Mouse (Mus musculus): ENCODE measurements around the gene Dnajc16. TPM values are rescaled to one million over a fixed set of nuclear protein-coding genes. Genes with fewer than 3 reads are reported as not detected.

Dnajc16 gene
- polyA plus RNA-seq, 1 experiment from 2014 or later: 6.9 TPM

GRCm38 (mm10) chr4:141794152-141794535 lies 3.4 kb upstream of the Dnajc16 start:
- Histone ChIP-seq H3K9ac (replicated peaks) (peak overlapping the region; percentile 79), H3K36me3 (peaks cover 19% of the 10 kb centered on the region), H3K4me3 (replicated peaks) (peak overlapping the region; percentile 76), H3K27ac (peak overlapping the region; percentile 93), H3K4me2 (replicated peaks) (peak overlapping the region; percentile 66), H3K4me1 (replicated peaks) (peaks cover 39% of the 10 kb centered on the region), H3K27me3 (no peaks in the 10 kb centered on the region), H3K9me3 (no peaks in the 10 kb centered on the region)
- ATAC-seq: no peak
- WGBS: 16% methylated on average over 5 of the region's 5 CpGs

DNA sequence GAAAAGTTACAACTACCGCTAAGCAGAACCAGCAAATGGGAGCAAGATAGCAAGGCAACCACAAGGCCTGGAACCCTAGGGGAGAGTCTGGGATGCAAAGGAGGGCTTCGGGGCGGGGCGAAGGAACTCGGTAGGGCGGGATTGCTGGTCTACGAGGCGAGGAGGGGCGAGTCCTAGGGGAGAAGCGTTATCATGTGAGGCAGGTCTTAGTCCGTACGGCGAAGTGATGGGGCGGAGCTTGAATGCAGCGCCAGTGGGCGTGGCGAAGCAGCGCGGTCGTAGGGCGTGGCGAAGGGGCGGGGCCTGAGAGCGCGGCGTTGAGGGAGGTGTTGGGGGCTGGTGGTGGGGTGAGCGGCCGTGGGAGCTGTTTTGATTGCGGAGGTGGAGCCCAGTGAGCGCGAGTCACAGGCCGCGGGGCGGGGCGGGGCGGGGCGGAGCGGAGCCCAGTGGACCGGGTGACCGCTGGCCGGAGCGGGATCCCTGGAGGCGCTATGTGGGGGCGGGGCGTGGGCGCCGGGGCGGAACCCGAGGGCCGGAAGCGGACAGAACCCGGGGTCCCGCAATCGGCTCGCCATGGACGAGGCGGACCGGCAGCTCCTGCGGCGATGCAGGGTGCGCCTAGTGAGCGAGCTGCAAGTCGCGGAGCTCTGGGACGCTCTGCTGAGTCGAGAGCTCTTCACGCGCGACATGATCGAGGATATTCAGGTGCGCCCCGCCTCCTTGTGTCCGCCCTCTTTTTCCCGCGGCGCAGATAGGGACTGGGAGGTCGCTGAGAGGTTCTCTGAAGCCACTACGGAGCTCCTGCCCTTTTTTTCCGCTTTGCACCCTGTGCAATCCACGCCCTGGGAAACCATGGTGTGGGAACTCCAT lies 2.8 kb upstream of the Dnajc16 start, which contains the start of gene Casp9:
TSS of gene Casp9 (plus strand) at position 331 of the 870 bp plus-strand sequence.
- under 1% methylated on average over 70 of the region's 80 CpGs for WGBS
- H3K27me3 ChIP-seq: no peaks in the 10 kb centered on the region
- peak within 1 kb of the TSS; percentile 66 for H3K4me2 ChIP-seq (replicated peaks)
- peak; percentile 69 for ATAC-seq
- no peaks in the 10 kb centered on the region for H3K9me3 ChIP-seq
- H3K4me1 ChIP-seq (replicated peaks): peaks cover 39% of the 10 kb centered on the region
- H3K4me3 ChIP-seq (replicated peaks): peak within 1 kb of the TSS; percentile 76
- peak within 1 kb of the TSS; percentile 79 for H3K9ac ChIP-seq (replicated peaks)
- H3K36me3 ChIP-seq: peaks cover 19% of the 10 kb centered on the region
- H3K27ac ChIP-seq: peak within 1 kb of the TSS; percentile 93

- peak overlapping the region; percentile 76 for H3K4me3 ChIP-seq (replicated peaks)
- H3K4me1 ChIP-seq (replicated peaks): peaks cover 39% of the 10 kb centered on the region
- H3K9ac ChIP-seq (replicated peaks): peak overlapping the region; percentile 79; the same call in 1 of the 2 replicates
- no peaks in the 10 kb centered on the region for H3K9me3 ChIP-seq
- peak overlapping the region; percentile 66 for H3K4me2 ChIP-seq (replicated peaks)
- H3K27me3 ChIP-seq: no peaks in the 10 kb centered on the region
- peak overlapping the region; percentile 93 for H3K27ac ChIP-seq
- ATAC-seq: no peak
- 11% methylated on average over 10 of the region's 10 CpGs for WGBS
- peaks cover 15% of the 10 kb centered on the region for H3K36me3 ChIP-seq
Observed at GRCm38 (mm10) chr4:141792554-141793281, 2.0 kb upstream of the Dnajc16 start.

GRCm38 (mm10) chr4:141791951-141792350 lies 1.2 kb upstream of the Dnajc16 start:
- Histone ChIP-seq H3K27me3 (no peaks in the 10 kb centered on the region), H3K4me1 (replicated peaks) (peaks cover 39% of the 10 kb centered on the region), H3K9me3 (no peaks in the 10 kb centered on the region), H3K36me3 (peaks cover 15% of the 10 kb centered on the region), H3K27ac (no peak overlapping the region), H3K9ac (replicated peaks) (no peak overlapping the region), H3K4me3 (replicated peaks) (no peak overlapping the region), H3K4me2 (replicated peaks) (no peak overlapping the region)
- no peak for ATAC-seq
- 85% methylated on average over 8 of the region's 8 CpGs for WGBS

DNA sequence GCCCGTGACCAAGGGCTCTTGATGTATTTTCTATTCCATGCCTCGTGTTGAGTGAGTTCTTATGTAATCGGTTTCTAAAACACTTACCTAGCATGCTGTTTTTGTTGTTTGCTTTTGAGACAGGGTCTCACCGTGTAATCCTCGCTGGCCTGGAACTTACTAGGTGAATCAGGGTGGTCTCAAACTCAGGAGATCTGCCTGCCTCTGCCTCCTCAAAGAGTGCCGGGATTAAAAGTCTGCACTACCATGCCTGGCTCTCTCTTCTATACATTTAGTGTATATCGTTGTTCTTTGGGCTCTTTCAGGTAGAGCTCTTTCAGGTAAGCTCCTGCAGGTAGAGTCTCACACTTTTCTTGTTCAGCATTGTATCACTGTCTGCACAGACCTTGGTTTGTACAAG lies 755 bp upstream of the Dnajc16 start:
- 0 out of 2 replicates have a peak overlapping the region, but pooled peaks have one; percentile 55 for H3K27ac ChIP-seq
- no peak overlapping the region for H3K4me2 ChIP-seq (replicated peaks)
- 93% methylated on average over 7 of the region's 7 CpGs for WGBS
- H3K36me3 ChIP-seq: peaks cover 17% of the 10 kb centered on the region
- ATAC-seq: no peak
- H3K4me3 ChIP-seq (replicated peaks): no peak overlapping the region
- H3K9ac ChIP-seq (replicated peaks): no peak overlapping the region
- H3K27me3 ChIP-seq: no peaks in the 10 kb centered on the region
- peaks cover 37% of the 10 kb centered on the region for H3K4me1 ChIP-seq (replicated peaks)
- no peaks in the 10 kb centered on the region for H3K9me3 ChIP-seq

DNA sequence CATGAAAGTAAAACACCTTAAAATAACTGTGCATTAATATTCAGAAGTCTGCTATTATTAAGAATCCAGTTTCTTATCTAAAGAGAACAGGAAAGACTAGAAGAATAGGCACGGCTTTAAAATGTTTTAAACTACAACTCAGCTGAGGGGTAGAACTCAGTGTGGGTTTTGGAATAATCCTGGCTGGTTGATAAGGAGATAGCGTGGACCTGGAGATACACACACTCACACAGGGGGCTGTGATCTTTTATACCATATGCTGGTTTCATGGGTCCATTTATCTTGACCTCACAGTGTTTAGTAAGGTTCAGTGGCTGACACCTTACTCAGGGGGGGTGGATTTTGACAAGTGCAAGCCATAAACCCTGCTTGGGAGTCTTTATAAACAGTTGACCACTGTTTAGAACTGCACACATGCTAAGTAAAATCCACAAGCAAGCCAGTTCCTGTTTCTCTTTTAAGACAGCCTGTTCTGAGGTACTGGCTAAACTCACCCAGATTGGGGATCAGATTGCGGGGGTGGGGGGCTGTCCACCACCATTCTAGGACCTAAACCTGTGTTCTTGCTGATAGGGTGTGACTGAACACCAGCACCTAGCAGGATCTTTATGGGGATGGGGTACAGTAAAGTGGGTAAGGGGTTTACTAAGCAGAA lies 1.0 kb downstream of the Dnajc16 start:
- Histone ChIP-seq H3K36me3 (peaks cover 32% of the 10 kb centered on the region), H3K27me3 (no peaks in the 10 kb centered on the region), H3K4me1 (replicated peaks) (peaks cover 21% of the 10 kb centered on the region), H3K4me3 (replicated peaks) (peak overlapping the region; percentile 89), H3K4me2 (replicated peaks) (peak overlapping the region; percentile 84), H3K9me3 (no peaks in the 10 kb centered on the region), H3K27ac (peak overlapping the region; percentile 81; the same call in 1 of the 2 replicates), H3K9ac (replicated peaks) (peak overlapping the region; percentile 95)
- 50% methylated on average over 3 of the region's 3 CpGs for WGBS
- no peak for ATAC-seq

DNA sequence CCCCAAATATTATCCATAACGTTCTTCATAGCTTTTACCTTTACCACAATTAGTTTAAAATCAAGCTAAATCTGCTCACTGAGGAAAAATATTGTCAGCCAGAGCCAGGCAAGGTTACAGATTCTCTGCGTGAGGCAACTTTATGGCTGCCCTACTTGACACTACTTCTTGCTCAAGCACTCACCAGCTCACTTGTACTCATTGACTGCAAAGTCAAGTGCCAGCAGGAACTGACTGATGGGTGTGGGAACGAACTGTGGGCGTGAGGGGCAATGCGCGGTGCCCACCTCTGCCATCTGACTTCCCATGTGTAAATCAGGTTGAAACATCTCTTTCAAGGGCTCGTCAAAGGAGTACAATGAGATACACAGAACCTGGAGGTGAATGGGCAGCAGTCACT lies 3.3 kb downstream of the Dnajc16 start:
- Histone ChIP-seq H3K27ac (no peak overlapping the region), H3K4me2 (replicated peaks) (no peak overlapping the region), H3K4me1 (replicated peaks) (peaks cover 11% of the 10 kb centered on the region), H3K9ac (replicated peaks) (no peak overlapping the region), H3K4me3 (replicated peaks) (no peak overlapping the region), H3K9me3 (no peaks in the 10 kb centered on the region), H3K27me3 (no peaks in the 10 kb centered on the region), H3K36me3 (peaks cover 54% of the 10 kb centered on the region)
- no peak for ATAC-seq
- 95% methylated on average over 7 of the region's 7 CpGs for WGBS

GRCm38 (mm10) chr4:141787046-141787445 lies 3.7 kb downstream of the Dnajc16 start:
- no peak overlapping the region for H3K9ac ChIP-seq (replicated peaks)
- H3K9me3 ChIP-seq: no peaks in the 10 kb centered on the region
- peaks cover 58% of the 10 kb centered on the region for H3K36me3 ChIP-seq
- no peak overlapping the region for H3K4me3 ChIP-seq (replicated peaks)
- H3K27ac ChIP-seq: no peak overlapping the region
- no peak for ATAC-seq
- no peaks in the 10 kb centered on the region for H3K27me3 ChIP-seq
- H3K4me2 ChIP-seq (replicated peaks): no peak overlapping the region
- WGBS: 87% methylated on average over 6 of the region's 6 CpGs
- H3K4me1 ChIP-seq (replicated peaks): peaks cover 11% of the 10 kb centered on the region

DNA sequence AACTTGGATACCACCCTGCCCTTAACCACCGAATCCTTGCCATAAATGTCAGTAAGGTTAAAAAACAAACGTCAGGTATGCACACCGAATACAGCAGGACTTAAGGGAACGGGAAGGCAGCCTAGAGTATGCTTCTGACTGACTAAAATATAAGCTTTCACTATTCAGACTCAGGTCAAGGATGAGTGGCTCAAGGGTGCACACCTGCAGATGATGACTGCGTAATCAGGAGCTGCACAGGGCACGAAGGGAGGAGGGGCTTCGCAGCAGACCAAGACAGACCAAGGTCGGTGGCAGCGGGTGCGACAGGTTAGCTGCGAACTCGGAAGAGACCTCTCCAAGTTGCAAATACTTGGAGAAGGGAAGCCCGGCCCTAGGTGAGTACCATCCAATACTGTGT lies 4.6 kb downstream of the Dnajc16 start:
- H3K9me3 ChIP-seq: no peaks in the 10 kb centered on the region
- H3K4me2 ChIP-seq (replicated peaks): no peak overlapping the region
- H3K36me3 ChIP-seq: peaks cover 67% of the 10 kb centered on the region
- H3K27me3 ChIP-seq: no peaks in the 10 kb centered on the region
- no peak for ATAC-seq
- 93% methylated on average over 13 of the region's 13 CpGs for WGBS
- H3K4me3 ChIP-seq (replicated peaks): no peak overlapping the region
- peaks cover 9% of the 10 kb centered on the region for H3K4me1 ChIP-seq (replicated peaks)
- H3K27ac ChIP-seq: no peak overlapping the region
- H3K9ac ChIP-seq (replicated peaks): no peak overlapping the region

DNA sequence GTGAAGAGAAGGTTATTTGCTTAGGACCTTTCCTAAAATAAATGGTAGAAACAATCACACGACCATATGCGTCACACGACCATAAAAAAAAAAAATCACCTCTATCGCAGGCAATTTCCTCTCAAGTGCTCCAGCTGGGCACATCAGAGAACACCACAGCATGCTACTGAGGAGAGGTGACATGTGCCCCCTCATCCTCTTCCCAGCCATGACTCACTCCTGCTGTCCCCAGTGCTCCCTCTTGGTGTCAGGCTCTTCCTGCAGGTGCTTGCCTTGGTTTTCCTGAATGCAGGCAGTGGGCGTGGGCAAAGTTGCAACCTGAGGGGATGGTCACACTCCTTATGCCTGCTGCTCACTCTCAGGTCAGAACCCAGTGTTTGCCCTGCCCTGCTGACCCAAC lies 5.9 kb downstream of the Dnajc16 start:
- peaks cover 80% of the 10 kb centered on the region for H3K36me3 ChIP-seq
- no peaks in the 10 kb centered on the region for H3K27me3 ChIP-seq
- 89% methylated on average over 5 of the region's 5 CpGs for WGBS
- no peak for ATAC-seq
- H3K4me2 ChIP-seq (replicated peaks): no peak overlapping the region
- H3K4me1 ChIP-seq (replicated peaks): peaks cover 4% of the 10 kb centered on the region
- H3K9ac ChIP-seq (replicated peaks): no peak overlapping the region
- no peak overlapping the region for H3K4me3 ChIP-seq (replicated peaks)
- H3K9me3 ChIP-seq: no peaks in the 10 kb centered on the region
- no peak overlapping the region for H3K27ac ChIP-seq

DNA sequence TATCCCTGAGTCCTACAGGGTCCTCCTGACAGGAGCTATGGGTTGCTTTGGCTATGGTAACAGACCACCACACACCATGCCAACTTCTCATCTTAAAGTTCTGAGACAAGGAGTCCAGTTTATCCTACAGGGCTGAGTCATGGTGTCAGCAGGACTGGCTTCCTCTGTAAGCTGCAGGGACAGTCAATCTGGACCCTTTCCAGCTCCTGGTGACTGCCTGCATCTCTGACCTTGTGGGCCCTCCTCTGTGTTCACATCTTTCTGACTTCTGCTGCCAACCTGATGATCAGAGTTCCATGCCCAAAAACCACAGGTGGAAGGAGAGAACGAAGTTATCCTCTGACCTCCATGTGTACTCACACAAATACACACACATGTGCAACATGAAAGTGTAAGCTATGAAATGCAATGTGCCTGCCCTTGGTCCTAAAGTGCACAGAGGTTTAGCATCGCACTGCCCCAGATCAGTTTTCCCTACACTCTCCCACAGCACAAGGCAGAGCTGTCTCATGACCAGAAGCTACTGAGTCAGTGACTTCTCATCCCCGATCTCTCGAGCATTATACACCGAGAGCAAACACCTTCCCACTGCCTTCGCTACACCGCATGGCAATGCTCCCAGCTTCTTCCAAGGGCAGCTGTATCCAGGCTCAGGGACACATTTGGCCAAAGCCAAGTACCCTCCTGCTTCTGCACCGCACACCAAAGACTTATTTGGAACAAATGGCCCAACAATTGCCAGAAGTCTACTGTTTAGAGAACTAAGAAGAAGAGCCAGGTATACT lies 9.3 kb downstream of the Dnajc16 start:
- Histone ChIP-seq H3K27me3 (no peaks in the 10 kb centered on the region), H3K4me3 (replicated peaks) (no peak overlapping the region), H3K36me3 (peaks cover 93% of the 10 kb centered on the region), H3K4me1 (replicated peaks) (no peaks in the 10 kb centered on the region), H3K9ac (replicated peaks) (no peak overlapping the region), H3K9me3 (no peaks in the 10 kb centered on the region), H3K4me2 (replicated peaks) (no peak overlapping the region), H3K27ac (no peak overlapping the region)
- no peak for ATAC-seq
- WGBS: 96% methylated on average over 8 of the region's 8 CpGs

All from midbrain, embryonic 13.5 days (tissue).